Mouse (Mus musculus) naive thymus-derived CD4-positive, alpha-beta T cell, adult 2 months (primary cell): ENCODE measurements around the gene Dph5.
A peak's percentile ranks its signal among the peaks of the same experiment; 100 is the strongest.

ENCODE experiments used
- DNase-seq: peaks from one replicate; pipeline ENCODE4 v3.0.0-alpha.2; 2011; ENCODE audit warnings: low read depth

Dph5 gene

DNA sequence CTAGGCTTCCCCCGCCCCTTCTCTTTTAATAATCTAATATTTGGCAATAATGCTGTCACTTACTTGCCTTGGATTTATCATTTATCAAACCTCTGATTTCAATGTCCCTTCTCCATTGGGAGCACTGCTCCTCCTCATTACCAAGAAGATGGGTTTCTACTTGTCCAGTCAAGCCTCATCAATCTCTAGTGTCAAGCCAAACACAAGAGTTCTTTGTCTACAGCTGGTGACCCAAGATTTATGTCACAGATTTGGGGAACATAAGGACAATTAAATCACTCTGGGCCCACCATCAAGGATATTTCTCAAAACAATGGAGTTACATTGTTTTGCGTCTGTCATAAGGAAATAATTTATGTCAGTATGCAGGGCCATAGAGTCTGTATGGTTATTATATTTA is 5.5 kb downstream of the Dph5 start:
- DNase-seq: no peak

DNA sequence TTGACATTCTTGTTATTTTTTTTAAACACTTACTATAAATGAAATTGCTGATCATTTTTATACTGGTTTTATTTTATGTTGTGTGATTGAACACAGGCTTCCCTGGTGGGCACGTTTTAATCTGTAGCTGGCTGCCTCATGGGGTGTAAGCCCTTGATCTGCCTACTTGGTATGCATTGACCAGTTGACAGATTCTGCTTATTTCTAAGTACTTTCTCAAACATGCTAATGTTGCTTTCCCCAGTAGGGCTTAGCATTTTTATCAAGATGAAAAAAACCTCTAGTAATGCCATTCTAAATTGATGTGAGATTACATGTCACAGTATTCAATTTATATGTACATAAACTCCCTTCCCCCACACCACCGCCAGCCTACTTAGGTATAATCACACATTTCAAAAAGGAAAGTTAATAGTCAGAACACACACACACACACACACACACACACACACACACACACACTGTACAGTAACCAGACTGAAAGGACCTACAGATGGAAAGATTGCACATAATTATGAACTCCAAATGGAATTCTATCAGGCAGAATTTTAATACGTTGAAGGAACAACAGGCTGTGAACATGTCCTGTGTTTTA is 10.8 kb downstream of the Dph5 start:
- no peak for DNase-seq

DNA sequence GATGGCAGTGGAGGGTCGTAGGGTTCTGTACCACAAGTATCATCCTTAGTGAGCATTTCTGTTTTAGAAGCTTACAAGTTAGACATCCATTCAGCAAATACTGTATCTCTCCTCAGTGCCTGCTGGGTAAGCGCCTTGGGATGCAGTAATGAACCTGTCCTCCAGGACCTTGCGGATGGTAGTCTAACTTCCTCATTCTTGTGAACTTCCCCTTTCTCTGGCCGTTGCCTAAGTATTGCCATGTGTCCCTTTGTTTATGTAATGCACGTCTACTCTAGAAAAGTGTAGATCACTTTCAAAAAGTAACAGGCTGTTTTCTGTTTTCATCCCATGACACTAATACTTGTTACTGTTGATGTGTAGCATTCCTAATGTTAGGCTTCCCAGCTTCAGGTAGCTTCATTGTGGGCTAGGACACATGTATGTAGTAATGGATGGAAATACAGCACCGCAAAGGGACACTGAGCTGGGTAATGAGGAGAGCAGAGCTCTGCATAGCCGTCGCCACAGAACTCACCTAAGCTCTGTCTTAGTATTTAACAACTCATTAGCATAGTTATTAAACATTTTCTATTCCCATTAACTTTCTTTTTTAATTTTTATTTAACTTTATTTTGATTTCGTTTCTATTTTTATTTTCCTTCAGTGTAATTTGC is 14.8 kb downstream of the Dph5 start:
- no peak for DNase-seq

DNA sequence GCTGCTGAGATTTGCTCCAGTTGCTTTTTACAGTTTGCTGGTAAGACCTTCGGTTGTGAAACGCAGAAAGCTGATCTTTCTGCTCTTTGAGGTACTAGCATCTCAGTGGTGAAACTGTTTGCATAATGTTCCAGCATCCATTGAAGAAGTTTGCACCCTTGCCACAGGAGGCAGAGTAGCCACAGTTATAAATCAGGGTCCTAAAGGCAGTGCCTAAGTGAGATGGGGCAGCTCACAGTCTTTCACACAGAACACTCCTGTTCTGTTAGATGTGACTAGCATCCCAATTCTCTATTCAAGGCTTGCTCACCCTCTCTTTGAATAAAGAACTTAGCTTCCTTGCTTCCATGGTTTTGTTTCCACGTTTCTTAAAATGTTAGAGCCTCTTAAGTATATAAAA is 17.4 kb downstream of the Dph5 start:
- DNase-seq: no peak

DNA sequence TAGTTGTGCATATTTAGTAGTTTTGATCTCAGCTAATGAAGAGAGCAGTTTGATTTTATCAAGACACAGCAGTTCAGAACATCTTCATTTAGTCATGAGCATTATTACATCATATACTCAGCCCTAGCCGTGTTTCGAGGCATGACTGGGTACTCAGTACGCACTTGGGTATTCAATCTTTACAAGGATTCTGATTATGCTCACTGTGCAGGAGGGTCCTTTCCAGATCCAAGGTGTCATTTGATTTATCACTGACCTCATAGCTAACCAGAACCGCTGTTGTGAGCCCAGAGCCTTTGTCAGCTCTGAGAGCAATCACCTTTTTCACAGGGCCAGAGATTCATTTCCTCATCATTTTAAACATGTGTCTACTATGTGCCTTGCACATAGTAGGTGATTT is 17.9 kb downstream of the Dph5 start:
- DNase-seq: no peak

DNA sequence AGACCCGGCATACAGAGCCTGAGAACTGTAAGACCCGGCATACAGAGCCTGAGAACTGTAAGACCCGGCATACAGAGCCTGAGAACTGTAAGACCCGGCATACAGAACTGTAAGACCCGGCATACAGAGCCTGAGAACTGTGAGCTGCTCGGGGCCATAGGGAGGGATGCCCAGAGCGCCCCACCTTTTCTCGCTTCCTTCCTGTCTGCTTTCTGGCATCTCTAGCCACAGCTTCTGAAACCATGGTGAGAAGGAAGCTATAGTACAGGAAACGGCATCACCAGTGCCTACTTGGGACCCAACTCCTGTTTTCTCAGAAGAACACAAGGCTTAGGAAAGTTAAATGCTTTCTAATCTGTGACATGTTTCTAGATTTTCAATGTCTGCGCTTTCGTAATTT is 19.8 kb downstream of the Dph5 start:
- peak; percentile 56 for DNase-seq

DNA sequence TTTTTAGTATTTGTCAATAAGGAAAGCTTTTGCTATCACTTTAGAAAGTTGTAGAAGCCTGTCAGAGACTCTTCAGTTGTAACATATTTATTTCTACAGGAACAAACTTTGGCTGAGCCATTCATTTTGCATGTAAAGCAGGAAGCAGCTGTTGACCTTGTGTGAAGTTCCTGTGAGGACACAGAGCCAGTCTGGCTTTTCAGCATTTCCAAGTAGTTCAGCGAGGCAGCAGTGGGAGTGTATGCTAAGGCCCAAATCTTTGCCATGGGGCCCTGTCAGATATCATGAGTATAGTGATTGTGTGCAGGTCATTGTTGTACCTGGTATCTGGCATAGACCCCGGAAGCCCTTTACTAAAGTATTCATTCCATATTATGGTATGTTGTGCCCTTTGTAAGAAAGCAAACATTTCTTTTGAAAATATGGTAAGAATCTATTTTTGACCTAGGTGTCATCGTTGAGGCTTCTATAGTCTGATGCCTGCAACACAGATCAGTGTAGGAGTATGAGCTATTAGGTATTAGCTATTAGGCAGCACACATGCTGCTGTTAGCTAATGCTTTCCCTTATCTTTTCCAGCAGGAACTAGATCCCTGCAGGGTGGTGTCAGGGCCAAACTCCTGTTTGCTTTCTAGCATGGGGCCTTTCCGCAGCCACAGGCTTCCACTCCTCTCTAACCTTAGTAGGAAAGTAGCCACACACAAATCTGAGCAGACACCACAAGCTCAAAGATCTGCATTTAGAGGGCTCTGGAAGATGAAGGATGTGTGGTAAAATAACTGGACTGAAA is 37.0 kb downstream of the Dph5 start:
- no peak for DNase-seq

DNA sequence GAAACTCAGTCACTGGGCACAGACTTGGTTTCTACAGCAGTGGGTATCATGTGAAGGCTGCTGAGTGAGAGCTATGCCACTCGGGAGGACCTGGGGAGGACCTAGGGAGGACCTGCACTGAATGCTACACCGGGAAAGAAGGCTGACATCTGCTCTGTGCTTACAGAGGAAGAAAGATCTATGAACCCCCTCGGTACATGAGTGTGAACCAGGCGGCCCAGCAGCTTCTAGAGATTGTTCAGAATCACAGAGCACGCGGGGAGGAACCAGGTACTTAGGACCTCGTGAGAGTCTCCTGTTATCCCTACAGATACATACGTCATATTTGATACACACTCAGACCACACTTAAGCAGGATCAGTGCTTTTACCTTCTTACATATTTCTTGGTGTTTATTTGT is 38.9 kb downstream of the Dph5 start:
- DNase-seq: no peak

DNA sequence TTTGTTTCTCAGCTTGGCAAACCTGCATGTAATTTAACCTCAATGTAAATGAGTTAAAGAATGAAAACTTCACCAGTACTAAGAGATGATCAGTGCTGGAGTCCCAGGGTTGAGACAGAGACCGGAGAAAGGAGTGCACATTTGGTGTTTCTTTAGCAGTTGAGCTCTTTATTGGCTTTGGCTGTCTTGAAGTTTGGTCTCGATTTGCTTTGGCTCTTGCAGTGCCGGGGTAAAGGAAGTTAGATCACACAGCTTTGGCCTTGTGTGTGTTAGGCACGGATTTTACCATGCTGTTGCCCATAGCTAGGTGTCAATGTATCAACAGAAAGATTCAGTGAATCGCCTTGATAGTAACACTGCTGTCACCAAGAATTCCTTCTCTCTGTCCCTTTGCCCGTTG is 44.1 kb downstream of the Dph5 start:
- DNase-seq: peak; percentile 54

DNA sequence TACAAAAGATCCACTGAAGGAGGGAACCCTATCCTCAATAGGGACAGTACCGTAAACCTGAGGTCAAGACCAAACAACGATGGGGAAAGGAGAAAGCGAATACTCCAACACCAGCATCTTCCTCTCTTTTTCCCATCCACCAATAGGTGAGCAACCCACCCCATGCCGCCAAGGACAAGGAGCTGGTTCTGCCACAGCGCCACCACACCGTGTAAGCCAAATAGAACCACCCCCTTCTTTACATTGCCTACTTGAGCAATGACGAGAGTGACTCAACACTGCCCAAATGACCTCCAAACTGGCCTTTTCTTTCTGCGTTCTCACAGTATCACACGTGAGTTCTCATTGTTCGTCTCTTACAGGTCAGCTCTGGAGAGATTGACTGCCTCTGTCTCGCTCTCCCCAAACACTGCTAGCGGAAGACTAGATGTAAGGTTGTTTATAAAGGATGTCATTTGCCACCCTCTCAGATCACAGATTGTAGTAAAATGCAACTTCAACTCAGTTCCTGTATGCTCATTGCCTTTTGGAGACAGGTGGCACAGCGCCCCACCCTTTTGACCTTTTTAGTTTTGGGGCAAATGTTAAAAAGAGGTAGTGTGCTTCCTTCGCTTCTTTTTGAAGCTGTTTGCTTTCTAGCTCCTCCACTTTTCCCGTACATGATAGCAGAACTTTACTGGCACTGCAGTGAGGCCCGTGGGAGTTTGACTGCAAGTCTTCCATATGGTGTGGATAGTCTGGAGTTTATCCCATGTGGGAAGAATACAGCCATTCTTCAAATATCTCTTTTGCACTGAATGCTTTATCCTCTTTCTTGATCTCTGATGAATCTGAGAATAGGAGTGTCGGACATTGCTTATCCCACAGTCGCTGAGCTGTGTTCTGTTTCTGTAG is 45.9 kb downstream of the Dph5 start:
- peak; percentile 88 for DNase-seq

DNA sequence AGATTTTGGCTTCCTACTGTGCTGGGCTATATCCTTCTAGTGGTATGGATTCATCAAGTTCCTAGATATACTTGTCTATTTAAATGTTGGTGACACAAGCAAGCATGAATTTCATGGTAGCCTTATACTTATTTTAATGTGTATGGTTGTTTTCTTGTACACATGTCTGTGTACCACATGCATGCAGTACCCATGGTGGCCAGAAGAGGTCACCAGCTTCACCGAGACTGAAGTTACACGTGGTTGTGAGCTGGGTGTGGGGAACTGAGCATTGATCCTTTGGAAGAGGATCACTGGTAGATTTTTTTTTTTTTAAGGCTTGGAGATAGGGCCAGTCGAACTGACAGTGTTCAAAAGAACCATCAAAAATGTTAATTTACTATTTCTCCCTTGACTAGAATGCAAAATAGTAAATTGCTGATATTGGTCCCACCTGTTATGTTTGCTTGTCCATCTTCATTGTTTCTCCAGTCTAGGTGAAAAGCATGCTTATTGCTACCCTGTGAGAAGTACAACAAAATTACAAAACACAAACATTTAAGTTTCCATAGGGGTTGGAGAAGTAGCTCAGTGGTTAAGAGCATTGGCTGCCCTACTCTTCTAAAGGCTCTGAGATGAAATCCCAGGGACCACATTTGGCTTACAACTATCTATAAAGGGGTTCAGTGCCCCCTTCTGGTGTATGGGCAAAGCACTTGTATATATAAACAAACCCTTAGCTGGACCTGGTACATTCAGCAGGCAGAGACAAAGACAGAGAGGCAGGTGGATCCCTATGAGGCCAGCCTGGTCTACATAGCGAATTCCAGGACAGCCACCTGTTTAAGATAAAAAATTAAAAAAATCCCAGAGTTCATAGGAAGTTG is 49.3 kb downstream of the Dph5 start:
- DNase-seq: peak; percentile 84

DNA sequence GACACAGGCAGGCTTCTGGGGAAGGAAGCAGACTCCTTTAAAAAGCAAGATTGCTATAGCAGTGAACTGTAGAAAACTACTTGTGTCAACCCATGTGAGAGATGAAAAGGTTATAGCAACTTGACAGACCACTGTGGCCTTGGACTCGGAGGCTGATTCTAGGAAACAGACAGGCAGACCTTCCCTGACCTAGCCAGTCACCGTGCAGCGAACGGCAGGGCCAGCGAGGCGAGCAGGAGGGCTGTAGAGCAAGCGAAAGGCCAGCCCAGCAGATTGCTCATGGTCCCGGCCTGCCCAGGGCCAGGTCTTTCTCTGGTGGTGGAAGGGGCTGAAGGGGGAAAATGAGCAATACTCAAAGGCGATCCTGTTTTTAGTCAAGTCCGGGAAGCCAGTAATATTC is 50.2 kb downstream of the Dph5 start:
- peak; percentile 20 for DNase-seq

DNA sequence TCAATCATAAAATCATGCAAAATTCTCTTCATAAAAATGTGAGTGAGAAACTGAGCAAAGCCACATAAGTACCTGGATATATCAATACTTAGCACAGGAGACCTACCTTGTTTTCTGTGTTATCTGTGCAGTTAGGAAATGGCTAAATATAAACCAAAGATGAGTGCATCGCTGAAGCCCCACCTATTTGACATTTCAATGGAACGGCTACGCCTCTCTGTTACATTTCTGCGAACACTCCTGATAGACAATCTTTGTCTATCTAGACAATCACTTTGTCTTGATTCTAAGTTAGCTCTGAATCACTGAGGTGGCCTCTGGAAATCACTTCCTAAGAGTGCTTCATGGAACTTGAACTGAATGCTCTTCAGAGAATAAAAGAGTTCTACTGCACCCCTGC is 52.9 kb downstream of the Dph5 start:
- peak; percentile 52 for DNase-seq

DNA sequence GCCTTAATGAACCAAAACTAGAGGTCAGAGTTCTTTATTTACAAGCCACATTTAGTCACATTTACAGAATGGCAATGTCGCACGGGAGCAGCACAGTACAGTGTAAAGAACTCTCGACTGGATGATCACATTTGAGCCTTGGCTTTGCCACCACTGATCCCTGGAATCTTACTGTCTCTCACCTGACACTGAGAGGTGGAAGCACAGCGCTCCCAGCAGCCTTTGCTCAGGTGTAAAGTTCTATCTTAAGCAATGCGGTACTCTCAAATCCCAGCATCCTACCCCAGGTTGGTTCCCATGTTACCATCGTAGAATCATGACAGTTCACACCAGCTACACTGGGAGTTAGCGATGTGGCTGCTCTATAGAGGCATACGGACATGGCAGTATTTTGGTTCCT is 53.8 kb downstream of the Dph5 start:
- no peak for DNase-seq

DNA sequence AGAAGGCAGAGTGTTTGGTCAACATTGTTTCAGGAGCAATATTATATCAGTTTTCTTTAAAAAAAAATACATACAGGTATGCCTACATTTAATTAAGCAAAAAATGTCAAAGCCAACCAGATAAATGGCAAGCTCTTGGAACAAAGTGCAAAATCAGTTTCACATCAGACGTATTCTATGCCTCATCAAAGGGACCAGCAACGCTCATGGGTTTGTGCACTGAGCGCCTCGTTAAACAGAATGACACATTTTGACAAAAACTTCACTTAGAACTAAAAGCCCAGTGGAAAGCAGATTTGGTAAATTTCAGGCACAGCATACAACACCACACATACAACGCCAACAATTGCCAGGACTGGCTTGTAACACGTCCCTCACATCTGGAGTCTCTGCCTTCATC is 56.7 kb downstream of the Dph5 start:
- peak; percentile 67 for DNase-seq

DNA sequence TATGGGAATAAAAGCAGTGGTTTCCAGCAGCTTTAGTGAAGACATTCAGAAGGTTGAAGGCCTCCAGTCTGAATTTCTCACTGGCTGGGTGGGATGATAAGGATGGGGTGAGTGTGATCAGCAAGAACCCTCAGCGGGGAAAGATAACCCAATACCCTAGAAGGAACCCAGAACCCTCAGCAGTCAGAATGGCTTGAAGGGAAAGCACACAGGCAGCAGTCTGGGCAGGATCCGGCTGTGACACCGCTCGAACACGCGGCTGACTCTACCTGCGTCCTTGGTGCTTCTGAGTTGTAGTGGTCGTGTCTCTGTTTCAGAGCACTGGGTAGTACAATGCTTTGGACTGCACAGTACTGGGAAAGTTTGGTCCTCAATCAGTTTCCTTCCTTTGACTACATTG is 58.6 kb downstream of the Dph5 start:
- DNase-seq: no peak

DNA sequence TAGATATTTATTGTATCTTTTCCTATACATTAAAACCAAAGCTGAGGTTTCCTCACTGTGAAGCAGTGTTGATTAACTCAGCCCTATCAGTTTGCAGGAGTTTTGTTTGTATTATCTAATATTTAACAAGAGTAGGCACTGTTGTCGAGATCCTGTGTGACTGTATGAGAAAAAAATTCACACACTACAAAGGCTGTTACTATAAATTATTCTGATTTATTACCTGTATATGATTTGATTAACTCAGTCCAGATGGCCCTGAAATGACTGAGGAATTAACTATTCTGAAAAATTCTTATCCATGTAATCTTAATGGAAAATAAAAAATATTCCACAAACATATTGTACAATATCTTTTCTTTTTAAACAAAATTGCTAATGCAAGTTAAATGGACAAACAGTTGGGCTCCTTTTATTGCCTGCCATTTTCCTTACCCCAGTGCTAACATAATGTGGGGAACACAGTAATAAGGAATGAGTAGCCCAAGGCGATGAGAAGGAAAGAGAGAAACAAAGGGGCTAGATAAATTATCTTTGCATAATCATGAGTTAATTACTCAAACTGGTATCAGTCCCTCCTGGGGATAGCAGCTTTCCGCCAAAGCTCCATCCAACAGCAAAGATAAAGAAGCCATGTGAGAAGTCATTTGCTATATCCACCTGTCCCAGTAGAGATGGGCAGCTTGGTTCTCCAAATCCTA is 61.7 kb downstream of the Dph5 start:
- DNase-seq: no peak

DNA sequence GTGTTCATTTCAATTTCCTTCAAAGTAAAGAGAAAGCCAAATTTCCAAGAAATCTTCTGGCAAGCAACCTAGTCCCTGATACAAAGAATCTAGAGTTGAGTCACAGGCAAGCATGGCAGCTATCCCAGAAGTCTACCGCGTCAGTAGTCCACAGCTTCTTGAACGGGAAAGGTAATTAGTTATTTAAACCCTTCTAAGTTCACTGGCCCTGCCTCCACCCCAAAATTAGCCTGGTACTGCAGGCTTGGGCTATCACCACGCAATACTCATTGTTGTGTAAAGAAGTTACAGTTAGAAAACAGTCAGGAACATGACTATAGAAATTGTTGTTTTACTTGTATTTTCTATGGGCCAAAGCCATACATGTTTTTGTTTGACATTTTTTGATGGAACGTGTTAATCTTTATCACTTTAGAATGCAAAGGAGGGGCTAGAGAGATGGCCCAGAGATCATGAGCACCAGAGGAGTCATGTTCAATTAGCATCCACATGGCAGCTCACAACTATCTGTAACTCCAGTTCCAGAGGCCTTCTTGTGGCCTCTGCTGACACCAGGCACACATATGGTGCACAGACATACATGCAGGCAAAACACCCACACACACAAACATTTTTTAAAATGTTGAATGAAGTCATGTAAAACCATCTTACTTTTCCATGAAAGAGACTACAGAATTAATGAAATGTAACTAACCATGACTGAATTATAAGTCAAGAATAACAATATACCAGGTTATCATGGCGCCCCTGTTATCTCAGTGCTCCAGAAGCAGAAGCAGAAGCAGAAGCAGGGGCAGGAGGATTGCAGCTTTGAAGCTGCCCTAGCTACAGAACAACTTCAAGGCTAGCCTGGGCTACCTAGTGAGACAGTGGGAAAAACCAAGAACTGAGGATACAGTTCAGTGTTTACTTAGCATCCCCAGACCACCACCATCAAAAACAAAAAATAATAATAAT is 62.6 kb downstream of the Dph5 start:
- DNase-seq: no peak

DNA sequence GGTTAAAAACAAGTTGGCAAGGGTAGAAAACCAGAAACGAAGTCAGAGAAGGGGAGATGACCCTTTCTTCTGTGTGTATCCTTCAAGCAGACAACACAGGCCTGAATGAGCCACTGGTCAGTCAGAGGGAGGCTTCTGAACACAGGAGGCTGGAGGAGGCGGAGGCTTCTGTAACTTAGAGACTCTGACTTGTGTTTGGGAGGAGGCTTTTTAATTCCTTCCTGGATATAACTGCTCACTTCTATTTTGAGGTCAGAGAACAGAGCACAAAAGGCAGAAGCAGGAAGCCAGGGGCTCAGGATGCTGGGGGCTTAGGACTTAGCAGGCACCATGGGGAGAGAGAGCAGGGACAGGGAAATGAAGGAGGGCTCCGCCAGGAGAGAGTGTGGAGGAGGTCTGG is 63.6 kb downstream of the Dph5 start:
- DNase-seq: no peak

DNA sequence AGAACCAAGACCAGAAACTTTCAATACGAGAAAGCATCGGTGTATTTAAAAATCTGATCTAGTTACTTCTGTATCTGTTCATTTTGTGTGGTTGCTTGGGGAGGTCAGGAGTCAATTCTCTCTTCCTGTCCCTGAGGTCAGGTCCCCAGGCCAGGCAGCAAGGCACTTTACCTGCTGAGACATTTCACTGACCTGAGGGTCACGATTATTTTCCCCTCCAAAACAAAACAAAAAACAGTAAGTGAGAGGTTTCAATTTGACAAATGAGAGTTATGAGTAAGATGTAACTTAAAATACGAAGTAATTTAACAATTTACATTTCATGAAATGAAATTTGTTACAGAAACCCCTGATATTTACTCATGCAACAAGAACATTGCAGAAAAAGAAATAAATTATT is 64.7 kb downstream of the Dph5 start:
- no peak for DNase-seq
